Mouse (Mus musculus): ENCODE data around the gene Arhgef16. TPM values are rescaled to one million over a fixed set of nuclear protein-coding genes. Genes with fewer than 3 reads are reported as not detected.

Gene Arhgef16
- polyA plus RNA-seq (2016; fragmentation: Nextera tagmentation; extraction: Ambion mirVana): 2.6 and 3.4 TPM in 2 replicates

- WGBS: 21% methylated on average over 7 of the region's 7 CpGs
- no peak within 1 kb of the TSS; the same call in 1 of the 2 replicates for H3K4me3 ChIP-seq
- no peak within 1 kb of the TSS for H3K27ac ChIP-seq
- no peaks in the 10 kb centered on the region; the same call in 1 of the 2 replicates for H3K9me3 ChIP-seq
- H3K36me3 ChIP-seq (replicated peaks): no peaks in the 10 kb centered on the region
- H3K27me3 ChIP-seq (ENCODE audit: poor library complexity, severe bottlenecking): peaks cover 63% of the 10 kb centered on the region
- H3K4me1 ChIP-seq: peaks cover 37% of the 10 kb centered on the region
- peak; percentile 61 for DNase-seq (ENCODE audit: extremely low spot score, low spot score)
Observed at GRCm38 (mm10) chr4:154301466-154301881, at the start of gene Arhgef16. Gene Arhgef16, minus strand, starts transcription at chr4:154301676.

GRCm38 (mm10) chr4:154348197-154348786 is 46.8 kb upstream of the Arhgef16 start:
- Histone ChIP-seq H3K4me3 (no peak overlapping the region), H3K27me3 (ENCODE audit: poor library complexity, severe bottlenecking) (no peaks in the 10 kb centered on the region; the same call in 1 of the 2 replicates), H3K36me3 (replicated peaks) (peaks cover 67% of the 10 kb centered on the region), H3K27ac (peak overlapping the region; percentile 62; the same call in 1 of the 2 replicates), H3K9me3 (no peaks in the 10 kb centered on the region), H3K4me1 (peaks cover 38% of the 10 kb centered on the region)
- 79% methylated on average over 11 of the region's 11 CpGs for WGBS
- no peak for DNase-seq (ENCODE audit: extremely low spot score, low spot score)

GRCm38 (mm10) chr4:154346731-154347522 is 45.5 kb upstream of the Arhgef16 start:
- Histone ChIP-seq H3K27ac (peak overlapping the region; percentile 62), H3K36me3 (replicated peaks) (peaks cover 81% of the 10 kb centered on the region), H3K27me3 (ENCODE audit: poor library complexity, severe bottlenecking) (no peaks in the 10 kb centered on the region; the same call in 1 of the 2 replicates), H3K9me3 (no peaks in the 10 kb centered on the region), H3K4me3 (no peak overlapping the region), H3K4me1 (peaks cover 32% of the 10 kb centered on the region)
- no peak for DNase-seq (ENCODE audit: extremely low spot score, low spot score)
- WGBS: 52% methylated on average over 19 of the region's 19 CpGs

- peaks cover 52% of the 10 kb centered on the region for H3K27me3 ChIP-seq (ENCODE audit: poor library complexity, severe bottlenecking)
- peaks cover 52% of the 10 kb centered on the region for H3K4me1 ChIP-seq
- H3K27ac ChIP-seq: peak overlapping the region; percentile 76
- 8% methylated on average over 10 of the region's 10 CpGs for WGBS
- no peak overlapping the region for H3K4me3 ChIP-seq
- DNase-seq (ENCODE audit: extremely low spot score, low spot score): no peak
- no peaks in the 10 kb centered on the region for H3K9me3 ChIP-seq
- H3K36me3 ChIP-seq (replicated peaks): peaks cover 88% of the 10 kb centered on the region
Observed at GRCm38 (mm10) chr4:154336650-154337049, 35.2 kb upstream of the Arhgef16 start.

GRCm38 (mm10) chr4:154335761-154336160 is 34.3 kb upstream of the Arhgef16 start, which contains the start of gene B230104I21Rik:
Gene B230104I21Rik, plus strand, starts transcription at chr4:154336127.
- H3K4me3 ChIP-seq: peak within 1 kb of the TSS; percentile 5; the same call in 1 of the 2 replicates
- peaks cover 84% of the 10 kb centered on the region for H3K36me3 ChIP-seq (replicated peaks)
- H3K4me1 ChIP-seq: peaks cover 61% of the 10 kb centered on the region
- DNase-seq (ENCODE audit: extremely low spot score, low spot score): no peak
- WGBS: 85% methylated on average over 12 of the region's 12 CpGs
- H3K27ac ChIP-seq: peak within 1 kb of the TSS; percentile 76
- H3K27me3 ChIP-seq (ENCODE audit: poor library complexity, severe bottlenecking): peaks cover 56% of the 10 kb centered on the region
- H3K9me3 ChIP-seq: no peaks in the 10 kb centered on the region

GRCm38 (mm10) chr4:154334699-154335402 is 33.4 kb upstream of the Arhgef16 start:
- H3K9me3 ChIP-seq: no peaks in the 10 kb centered on the region
- WGBS: 74% methylated on average over 48 of the region's 48 CpGs
- peaks cover 69% of the 10 kb centered on the region for H3K4me1 ChIP-seq
- DNase-seq (ENCODE audit: extremely low spot score, low spot score): no peak
- peaks cover 56% of the 10 kb centered on the region for H3K27me3 ChIP-seq (ENCODE audit: poor library complexity, severe bottlenecking)
- peak overlapping the region; percentile 5; the same call in 1 of the 2 replicates for H3K4me3 ChIP-seq
- H3K27ac ChIP-seq: 0 out of 2 replicates have a peak overlapping the region, but pooled peaks have one; percentile 54
- H3K36me3 ChIP-seq (replicated peaks): peaks cover 78% of the 10 kb centered on the region

GRCm38 (mm10) chr4:154333300-154333699 is 31.8 kb upstream of the Arhgef16 start:
- DNase-seq (ENCODE audit: extremely low spot score, low spot score): no peak
- Histone ChIP-seq H3K27me3 (ENCODE audit: poor library complexity, severe bottlenecking) (peaks cover 52% of the 10 kb centered on the region), H3K27ac (peak overlapping the region; percentile 42), H3K4me1 (peaks cover 85% of the 10 kb centered on the region), H3K9me3 (no peaks in the 10 kb centered on the region), H3K36me3 (replicated peaks) (peaks cover 64% of the 10 kb centered on the region), H3K4me3 (no peak overlapping the region)
- 82% methylated on average over 8 of the region's 8 CpGs for WGBS

- Histone ChIP-seq H3K27me3 (ENCODE audit: poor library complexity, severe bottlenecking) (peaks cover 47% of the 10 kb centered on the region), H3K4me1 (peaks cover 67% of the 10 kb centered on the region), H3K27ac (0 out of 2 replicates have a peak overlapping the region, but pooled peaks have one; percentile 13), H3K4me3 (no peak overlapping the region), H3K36me3 (replicated peaks) (peaks cover 68% of the 10 kb centered on the region), H3K9me3 (no peaks in the 10 kb centered on the region)
- DNase-seq (ENCODE audit: extremely low spot score, low spot score): no peak
- WGBS: 55% methylated on average over 12 of the region's 12 CpGs
Observed at GRCm38 (mm10) chr4:154331271-154331670, 29.8 kb upstream of the Arhgef16 start.

- 93% methylated on average over 7 of the region's 7 CpGs for WGBS
- H3K36me3 ChIP-seq (replicated peaks): peaks cover 70% of the 10 kb centered on the region
- no peaks in the 10 kb centered on the region for H3K9me3 ChIP-seq
- DNase-seq (ENCODE audit: extremely low spot score, low spot score): no peak
- H3K27me3 ChIP-seq (ENCODE audit: poor library complexity, severe bottlenecking): peaks cover 37% of the 10 kb centered on the region
- no peak overlapping the region for H3K4me3 ChIP-seq
- H3K27ac ChIP-seq: 0 out of 2 replicates have a peak overlapping the region, but pooled peaks have one; percentile 56
- H3K4me1 ChIP-seq: peaks cover 55% of the 10 kb centered on the region
Observed at GRCm38 (mm10) chr4:154330001-154330400, 28.5 kb upstream of the Arhgef16 start.

- Histone ChIP-seq H3K36me3 (replicated peaks) (peaks cover 70% of the 10 kb centered on the region), H3K9me3 (no peaks in the 10 kb centered on the region), H3K27ac (peak overlapping the region; percentile 56), H3K27me3 (ENCODE audit: poor library complexity, severe bottlenecking) (peaks cover 30% of the 10 kb centered on the region), H3K4me3 (no peak overlapping the region), H3K4me1 (peaks cover 47% of the 10 kb centered on the region)
- 9% methylated on average over 6 of the region's 6 CpGs for WGBS
- peak; percentile 78 for DNase-seq (ENCODE audit: extremely low spot score, low spot score)
Observed at GRCm38 (mm10) chr4:154328836-154329235, 27.4 kb upstream of the Arhgef16 start.

- no peak overlapping the region for H3K27ac ChIP-seq
- no peaks in the 10 kb centered on the region for H3K9me3 ChIP-seq
- peaks cover 43% of the 10 kb centered on the region for H3K4me1 ChIP-seq
- H3K36me3 ChIP-seq (replicated peaks): peaks cover 70% of the 10 kb centered on the region
- H3K4me3 ChIP-seq: no peak overlapping the region
- H3K27me3 ChIP-seq (ENCODE audit: poor library complexity, severe bottlenecking): peaks cover 26% of the 10 kb centered on the region
- no peak for DNase-seq (ENCODE audit: extremely low spot score, low spot score)
- WGBS: 6% methylated on average over 20 of the region's 20 CpGs
Observed at GRCm38 (mm10) chr4:154328431-154328830, 27.0 kb upstream of the Arhgef16 start.

GRCm38 (mm10) chr4:154325410-154325809 is 23.9 kb upstream of the Arhgef16 start:
- no peak for DNase-seq (ENCODE audit: extremely low spot score, low spot score)
- H3K36me3 ChIP-seq (replicated peaks): peaks cover 82% of the 10 kb centered on the region
- peaks cover 21% of the 10 kb centered on the region for H3K4me1 ChIP-seq
- H3K4me3 ChIP-seq: no peak overlapping the region
- H3K9me3 ChIP-seq: no peaks in the 10 kb centered on the region
- 78% methylated on average over 4 of the region's 4 CpGs for WGBS
- H3K27me3 ChIP-seq (ENCODE audit: poor library complexity, severe bottlenecking): peaks cover 17% of the 10 kb centered on the region
- no peak overlapping the region for H3K27ac ChIP-seq

All from forebrain, embryonic 10.5 days (tissue).